Mouse (Mus musculus): ENCODE measurements around the gene Large1.

- no peak for TF ChIP-seq EP300 (IDR thresholded peaks at IDR 0.05; ENCODE audit: low read depth)
- TF ChIP-seq CTCF (IDR thresholded peaks at IDR 0.05; ENCODE audit: low read depth): peak; percentile 24
Measured at GRCm38 (mm10) chr8:72833112-72833511, 520.2 kb downstream of the Large1 start.
